Mouse (Mus musculus) limb, embryonic 12.5 days (tissue): ENCODE results near the gene Rrnad1. TPM values are rescaled to one million over a fixed set of nuclear protein-coding genes. Genes with fewer than 3 reads are reported as not detected.

Experiments used
- ATAC-seq: fragments of 200-750 bp; cut with Nextera tagmentation; 2 replicates; pipeline ENCODE4 v1.8.0; 2017; ENCODE audit warnings: low read depth, moderate TSS enrichment; ENCODE audit not compliant: insufficient number of reproducible peaks, insufficient read depth, low FRiP score, low TSS enrichment
- H3K27ac ChIP-seq: fragments of 300-500 bp; sonication (generic); 2 replicates; pipeline ENCODE4 v1.5.1; 2016; ENCODE audit warnings: mild to moderate bottlenecking, moderate library complexity
- H3K27me3 ChIP-seq: fragments of 300-500 bp; sonication (generic); 2 replicates; pipeline ENCODE4 v1.6.1; 2016; ENCODE audit warnings: mild to moderate bottlenecking, moderate library complexity
- H3K36me3 ChIP-seq: fragments of 300-500 bp; sonication (generic); 2 replicates; pipeline ENCODE4 v1.6.1; 2016; ENCODE audit warnings: mild to moderate bottlenecking, moderate library complexity
- H3K4me1 ChIP-seq: fragments of 300-500 bp; sonication (generic); replicated peaks from 2 replicates; pipeline ENCODE4 v1.6.1; 2016
- H3K4me2 ChIP-seq: fragments of 300-500 bp; sonication (generic); 2 replicates; pipeline ENCODE4 v1.6.1; 2016; ENCODE audit warnings: mild to moderate bottlenecking, moderate library complexity
- H3K4me3 ChIP-seq: fragments of 300-500 bp; sonication (generic); replicated peaks from 2 replicates; pipeline ENCODE4 v1.5.1; 2016; ENCODE audit warnings: mild to moderate bottlenecking
- H3K9ac ChIP-seq: fragments of 300-500 bp; sonication (generic); replicated peaks from 2 replicates; pipeline ENCODE4 v1.6.1; 2016; ENCODE audit warnings: mild to moderate bottlenecking, moderate library complexity
- H3K9me3 ChIP-seq: fragments of 300-500 bp; sonication (generic); 2 replicates; pipeline ENCODE4 v1.6.1; 2016; ENCODE audit warnings: mild to moderate bottlenecking, moderate library complexity
- WGBS: fragments of 180-500 bp; shearing (Covaris S2); methylation state at CpG from one replicate; pipeline ENCODE4 v1.1.7; 2016; 5-methylcytosine and 5-hydroxymethylcytosine counted together
- polyA plus RNA-seq: library from polyadenylated mRNA; unstranded; fragments of >200 nt; fragmentation: Nextera tagmentation; extraction: Ambion mirVana; gene quantifications from 2 replicates; pipeline ENCODE4 v1.2.1, GENCODE M21; 2016

The Rrnad1 gene
- polyA plus RNA-seq, result 22.4 and 26.5 TPM in 2 replicates

DNA sequence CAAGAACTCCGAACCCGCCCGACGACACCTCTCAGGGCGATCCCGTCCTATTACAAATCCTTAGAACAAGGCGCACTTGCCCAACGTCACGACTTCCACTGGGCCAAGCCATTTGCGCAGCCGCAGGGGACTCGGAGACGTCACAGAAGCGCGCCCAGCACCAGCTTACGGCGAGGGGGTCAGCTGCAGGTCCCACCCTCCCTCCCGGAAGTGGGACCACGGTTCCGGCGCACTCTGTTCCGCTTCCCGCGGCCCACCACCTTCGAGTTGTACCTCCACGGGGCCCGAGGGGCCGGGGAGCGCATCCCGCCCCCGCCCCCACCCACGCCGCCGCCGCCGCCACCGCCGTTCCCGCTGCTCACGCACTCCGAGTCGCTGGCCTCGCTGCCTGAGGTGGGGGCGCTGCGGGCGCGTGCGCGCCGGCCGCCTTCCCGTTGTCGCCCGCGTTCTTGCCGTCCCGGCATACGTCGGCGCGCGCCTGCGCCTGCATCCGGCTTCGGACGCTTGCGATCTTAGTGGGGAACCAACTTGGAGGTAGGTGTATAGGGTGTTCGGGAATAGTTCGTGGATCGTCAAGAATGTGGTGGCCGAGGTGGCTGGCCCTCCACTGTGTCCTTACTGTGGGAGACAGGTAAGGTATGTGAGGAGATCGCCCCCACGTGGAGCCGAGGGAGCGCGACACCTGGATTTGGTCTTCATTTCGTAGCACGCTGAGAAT, at the start of gene Rrnad1, which contains the start of gene Isg20l2:
Rrnad1 (minus strand) TSS at position 640 of the 718 bp plus-strand sequence.
Isg20l2 (plus strand) TSS at position 237 of the 718 bp plus-strand sequence.
- Histone ChIP-seq H3K4me2 (peak within 1 kb of the TSS; percentile 89), H3K4me1 (peaks cover 22% of the 10 kb centered on the region), H3K36me3 (peaks cover 62% of the 10 kb centered on the region), H3K27me3 (no peaks in the 10 kb centered on the region), H3K27ac (peak within 1 kb of the TSS; percentile 89), H3K9me3 (no peaks in the 10 kb centered on the region), H3K9ac (peak within 1 kb of the TSS; percentile 86), H3K4me3 (peak within 1 kb of the TSS; percentile 97)
- under 1% methylated on average over 67 of the region's 78 CpGs for WGBS
- ATAC-seq, result peak; percentile 94

DNA sequence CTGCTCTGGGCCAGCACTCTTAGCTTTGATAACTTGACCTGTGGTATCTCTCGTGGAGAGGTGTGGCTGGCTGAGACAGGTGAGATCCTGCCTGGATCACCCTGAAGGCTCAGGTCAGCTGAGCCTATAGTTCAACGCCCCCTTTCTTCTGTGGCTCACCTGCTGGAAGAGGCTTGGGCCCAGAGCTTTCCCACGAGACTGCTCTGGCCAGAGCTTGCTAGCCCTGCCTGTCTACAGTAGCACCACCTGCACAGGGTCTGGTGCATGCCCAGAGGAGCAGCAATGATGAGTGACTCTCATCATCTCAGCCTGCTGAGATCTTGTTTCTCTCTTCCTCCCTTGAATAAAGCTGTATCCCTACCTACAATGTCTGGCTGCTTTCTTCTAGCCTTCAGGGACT, 49.6 kb upstream of the Rrnad1 start:
- WGBS, result 55% methylated on average over 3 of the region's 3 CpGs
- Histone ChIP-seq H3K36me3 (peaks cover 3% of the 10 kb centered on the region; the same call in 1 of the 2 replicates), H3K4me1 (peaks cover 30% of the 10 kb centered on the region), H3K9me3 (no peaks in the 10 kb centered on the region), H3K27ac (no peak overlapping the region), H3K4me2 (no peak overlapping the region), H3K9ac (no peak overlapping the region), H3K4me3 (no peak overlapping the region), H3K27me3 (peaks cover 10% of the 10 kb centered on the region)
- no peak for ATAC-seq

DNA sequence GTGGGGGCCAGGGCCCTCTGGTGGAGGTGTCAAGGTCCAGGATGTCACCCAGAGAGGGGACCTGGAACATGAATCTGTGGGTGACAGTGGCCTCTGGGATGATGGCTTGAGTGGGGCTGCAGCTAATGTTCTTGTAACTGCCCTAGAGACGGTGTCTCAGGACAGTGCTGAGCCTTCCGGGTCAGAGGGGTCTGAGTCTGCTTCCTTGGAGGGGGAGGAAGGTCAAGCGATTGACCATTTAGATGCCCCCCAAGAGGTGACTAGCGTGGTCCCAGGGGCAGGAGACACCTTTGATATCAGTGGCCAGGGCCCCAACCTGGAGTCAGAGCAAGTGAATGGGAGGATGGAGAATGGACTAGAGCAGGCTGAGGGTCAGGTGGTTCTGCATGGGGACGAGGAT, 49.0 kb upstream of the Rrnad1 start:
- WGBS, result 69% methylated on average over 5 of the region's 5 CpGs
- Histone ChIP-seq H3K4me3 (no peak overlapping the region), H3K4me1 (peaks cover 32% of the 10 kb centered on the region), H3K27ac (no peak overlapping the region), H3K9me3 (no peaks in the 10 kb centered on the region), H3K27me3 (peaks cover 12% of the 10 kb centered on the region), H3K4me2 (no peak overlapping the region), H3K36me3 (peaks cover 3% of the 10 kb centered on the region; the same call in 1 of the 2 replicates), H3K9ac (no peak overlapping the region)
- ATAC-seq, result no peak

DNA sequence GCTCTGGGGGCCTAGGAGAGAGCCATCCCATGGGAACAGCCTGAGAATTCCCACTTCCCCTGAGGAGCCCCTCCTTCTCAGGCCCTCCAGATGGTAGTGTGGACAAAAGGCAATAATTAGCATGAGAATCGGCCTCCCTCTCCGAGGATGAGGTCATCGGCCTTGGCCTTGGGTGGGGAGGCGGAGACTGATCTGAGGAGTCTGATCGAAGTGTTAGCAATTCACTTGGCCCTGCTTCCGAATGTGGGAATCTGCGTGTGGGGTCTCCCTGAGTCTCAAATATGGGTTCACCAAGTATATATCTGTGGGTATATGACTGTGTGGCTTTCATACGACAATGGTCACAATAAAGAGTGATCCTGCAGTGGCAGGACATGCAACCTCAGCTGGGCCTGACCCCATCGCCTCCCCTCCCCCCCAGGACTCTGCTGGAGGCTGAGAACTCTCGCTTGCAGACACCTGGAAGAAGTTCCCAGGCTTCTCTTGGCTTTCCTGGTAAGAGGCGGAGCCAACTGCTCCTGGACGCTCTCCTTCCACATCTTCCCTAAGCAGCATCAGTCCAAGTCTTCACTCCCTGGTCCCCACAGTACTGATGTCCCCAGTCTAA, 44.0 kb upstream of the Rrnad1 start:
- H3K4me2 ChIP-seq, result peak overlapping the region; percentile 94; the same call in 1 of the 2 replicates
- H3K9me3 ChIP-seq, result no peaks in the 10 kb centered on the region
- WGBS, result 19% methylated on average over 12 of the region's 12 CpGs
- H3K36me3 ChIP-seq, result peaks cover 3% of the 10 kb centered on the region; the same call in 1 of the 2 replicates
- peaks cover 48% of the 10 kb centered on the region for H3K4me1 ChIP-seq
- H3K27ac ChIP-seq, result no peak overlapping the region
- H3K9ac ChIP-seq, result peak overlapping the region; percentile 46; the same call in 1 of the 2 replicates
- peaks cover 46% of the 10 kb centered on the region for H3K27me3 ChIP-seq
- no peak for ATAC-seq
- H3K4me3 ChIP-seq, result peak overlapping the region; percentile 53; the same call in 1 of the 2 replicates

DNA sequence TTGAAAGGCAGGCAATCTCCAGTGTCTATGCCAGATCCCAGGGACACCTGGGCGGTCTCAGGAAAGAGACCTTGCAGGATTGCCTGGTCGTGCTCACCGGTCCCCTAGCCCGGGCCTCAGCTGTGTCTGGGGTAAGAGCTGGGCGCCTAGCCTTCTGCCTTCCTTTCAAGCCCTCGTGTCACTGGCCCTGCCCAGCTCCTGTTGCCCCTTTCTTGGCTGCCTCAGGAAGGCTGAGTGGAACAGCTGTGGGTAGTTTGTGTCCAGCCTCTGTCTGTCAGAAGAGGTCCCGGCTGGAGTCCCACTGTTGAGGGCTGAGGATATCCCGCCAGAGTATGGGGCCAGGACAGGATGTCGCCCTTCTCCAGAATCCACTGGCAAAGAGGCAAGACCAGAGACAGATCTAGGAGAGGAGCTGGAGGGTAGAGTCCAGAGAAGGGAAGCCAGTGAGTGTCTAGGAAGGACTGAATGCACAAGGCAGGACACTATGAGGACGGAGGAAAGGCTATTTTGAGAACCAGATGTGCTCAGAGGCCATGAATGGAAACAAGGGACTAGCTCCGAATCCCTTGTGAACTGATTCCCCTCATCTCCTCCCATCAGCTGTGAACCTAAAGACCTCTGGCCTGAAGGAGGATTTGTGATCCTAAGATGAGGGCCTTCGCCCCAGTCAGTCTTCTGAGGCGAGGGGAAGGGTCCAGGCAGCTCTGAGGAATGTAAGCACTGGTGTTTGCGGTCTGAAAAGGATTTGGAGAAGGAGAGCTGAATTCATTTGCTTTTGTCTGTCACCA, 43.3 kb upstream of the Rrnad1 start:
- H3K36me3 ChIP-seq, result peaks cover 3% of the 10 kb centered on the region; the same call in 1 of the 2 replicates
- WGBS, result 34% methylated on average over 14 of the region's 14 CpGs
- no peak overlapping the region for H3K27ac ChIP-seq

DNA sequence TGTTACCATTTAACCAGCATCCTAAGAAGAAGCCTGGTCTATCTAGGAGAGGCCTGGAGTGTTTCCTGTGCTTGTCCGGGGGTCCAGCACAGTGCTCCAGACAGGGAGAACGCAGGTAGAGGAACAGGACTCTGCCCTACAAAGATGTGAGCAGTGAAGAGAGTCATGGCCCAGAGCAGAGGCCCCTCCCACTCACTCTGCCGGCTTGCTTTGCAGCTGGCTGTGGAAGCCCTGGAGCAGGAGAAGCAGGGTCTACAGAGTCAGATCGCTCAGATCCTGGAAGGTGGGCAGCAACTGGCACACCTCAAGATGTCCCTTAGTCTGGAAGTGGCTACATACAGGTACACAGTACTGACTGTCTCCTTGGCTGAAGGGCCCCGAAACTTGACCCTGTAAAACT, 42.3 kb upstream of the Rrnad1 start:
- peak overlapping the region; percentile 53 for H3K4me3 ChIP-seq
- peaks cover 48% of the 10 kb centered on the region for H3K4me1 ChIP-seq
- 0 out of 2 replicates have a peak overlapping the region, but pooled peaks have one; percentile 0 for H3K27ac ChIP-seq
- ATAC-seq, result no peak
- H3K9ac ChIP-seq, result no peak overlapping the region; the same call in 1 of the 2 replicates
- 26% methylated on average over 5 of the region's 5 CpGs for WGBS
- H3K4me2 ChIP-seq, result peak overlapping the region; percentile 94
- H3K27me3 ChIP-seq, result peaks cover 50% of the 10 kb centered on the region
- H3K9me3 ChIP-seq, result no peaks in the 10 kb centered on the region
- peaks cover 3% of the 10 kb centered on the region; the same call in 1 of the 2 replicates for H3K36me3 ChIP-seq

More for the DNA sequence above, 43.3 kb upstream of the Rrnad1 start:
- peaks cover 46% of the 10 kb centered on the region for H3K27me3 ChIP-seq
- ATAC-seq, result no peak
- peak overlapping the region; percentile 46 for H3K9ac ChIP-seq
- peaks cover 48% of the 10 kb centered on the region for H3K4me1 ChIP-seq
- no peaks in the 10 kb centered on the region for H3K9me3 ChIP-seq
- peak overlapping the region; percentile 53 for H3K4me3 ChIP-seq
- H3K4me2 ChIP-seq, result peak overlapping the region; percentile 94

DNA sequence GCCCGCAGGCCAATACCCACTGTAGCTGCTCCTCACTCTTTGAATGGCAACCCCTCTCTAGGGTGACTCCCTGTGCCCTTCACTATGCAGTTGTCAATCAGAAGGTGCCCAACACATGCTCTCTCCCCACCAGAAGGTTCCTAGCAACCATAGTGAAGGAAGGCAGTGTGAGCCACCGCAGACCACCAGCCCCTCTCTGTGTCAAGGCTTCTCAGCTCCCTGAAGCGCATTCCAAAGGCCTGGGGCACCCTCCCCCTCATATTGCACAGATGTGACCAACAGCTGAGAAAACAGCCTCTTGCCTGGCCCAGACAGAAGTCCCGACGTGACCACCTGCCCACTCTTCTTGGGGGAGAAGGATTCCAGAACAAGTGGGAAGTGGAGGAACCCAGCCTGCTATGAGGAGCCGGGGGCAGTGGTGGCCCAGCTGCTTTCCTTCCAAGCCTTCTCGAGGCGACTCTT, 41.7 kb upstream of the Rrnad1 start:
- H3K9me3 ChIP-seq, result no peaks in the 10 kb centered on the region
- peaks cover 3% of the 10 kb centered on the region; the same call in 1 of the 2 replicates for H3K36me3 ChIP-seq
- H3K4me1 ChIP-seq, result peaks cover 48% of the 10 kb centered on the region
- ATAC-seq, result peak; percentile 21; the same call in 1 of the 2 replicates
- H3K27ac ChIP-seq, result 0 out of 2 replicates have a peak overlapping the region, but pooled peaks have one; percentile 35
- WGBS, result 6% methylated on average over 8 of the region's 8 CpGs
- peak overlapping the region; percentile 65 for H3K9ac ChIP-seq
- peaks cover 50% of the 10 kb centered on the region for H3K27me3 ChIP-seq
- peak overlapping the region; percentile 53 for H3K4me3 ChIP-seq
- peak overlapping the region; percentile 94 for H3K4me2 ChIP-seq

DNA sequence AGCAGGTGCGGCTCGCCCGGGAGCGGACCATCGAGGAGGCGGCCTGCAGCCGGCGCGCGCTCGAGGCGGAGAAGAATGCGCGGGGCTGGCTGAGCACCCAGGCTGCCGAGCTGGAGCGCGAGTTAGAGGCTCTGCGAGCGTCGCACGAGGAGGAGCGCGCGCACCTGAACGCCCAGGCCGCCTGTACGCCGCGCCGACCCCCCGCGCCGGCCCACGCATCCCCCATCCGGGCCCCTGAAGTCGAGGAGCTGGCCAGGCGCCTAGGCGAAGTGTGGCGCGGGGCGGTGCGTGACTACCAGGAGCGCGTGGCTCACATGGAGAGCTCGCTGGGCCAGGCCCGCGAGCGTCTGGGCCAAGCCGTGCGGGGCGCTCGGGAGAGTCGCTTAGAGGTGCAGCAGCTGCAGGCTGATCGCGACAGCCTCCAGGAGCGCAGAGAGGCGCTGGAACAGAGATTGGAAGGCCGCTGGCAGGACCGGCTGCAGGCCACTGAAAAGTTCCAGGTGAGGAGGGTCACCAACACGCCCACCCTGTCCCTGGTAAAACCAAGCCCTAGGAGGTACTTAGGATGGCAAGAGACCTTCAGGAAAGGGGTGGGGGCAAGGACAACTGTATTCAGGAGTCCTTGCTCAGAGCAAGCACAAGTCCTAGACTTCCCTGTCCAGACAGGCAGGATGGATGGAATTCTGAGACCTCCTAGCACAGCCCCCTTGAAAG, 41.1 kb upstream of the Rrnad1 start:
- H3K4me1 ChIP-seq, result peaks cover 48% of the 10 kb centered on the region
- peak overlapping the region; percentile 94 for H3K4me2 ChIP-seq
- H3K36me3 ChIP-seq, result peaks cover under 1% of the 10 kb centered on the region; the same call in 1 of the 2 replicates
- H3K27ac ChIP-seq, result peak overlapping the region; percentile 35; the same call in 1 of the 2 replicates
- under 1% methylated on average over 60 of the region's 60 CpGs for WGBS
- peak overlapping the region; percentile 65 for H3K9ac ChIP-seq
- H3K4me3 ChIP-seq, result peak overlapping the region; percentile 53
- peaks cover 50% of the 10 kb centered on the region for H3K27me3 ChIP-seq
- no peaks in the 10 kb centered on the region for H3K9me3 ChIP-seq
- no peak for ATAC-seq

DNA sequence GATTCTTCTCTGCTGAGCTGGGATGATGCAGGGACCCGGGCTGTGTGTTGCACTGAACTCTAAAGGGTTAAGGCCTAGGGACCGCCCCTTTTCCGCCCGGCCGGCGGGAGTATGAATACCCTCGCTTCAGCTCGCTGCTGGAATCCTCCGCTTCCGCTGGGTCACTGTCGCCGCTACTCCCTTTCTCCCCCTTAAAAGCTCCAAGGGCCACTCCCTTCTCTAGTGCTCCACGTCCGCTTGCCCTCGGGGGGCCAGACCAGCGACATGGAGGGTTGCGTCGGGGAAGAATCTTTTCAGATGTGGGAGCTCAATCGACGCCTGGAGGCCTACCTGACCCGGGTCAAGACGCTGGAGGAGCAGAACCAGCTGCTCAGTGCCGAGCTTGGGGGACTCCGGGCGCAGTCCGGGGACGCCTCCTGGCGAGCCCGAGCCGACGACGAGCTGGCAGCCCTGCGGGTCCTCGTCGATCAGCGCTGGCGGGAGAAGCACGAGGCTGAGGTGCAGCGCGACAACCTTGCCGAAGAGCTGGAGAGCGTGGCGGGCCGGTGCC, 40.5 kb upstream of the Rrnad1 start, which contains the start of gene Nes:
Nes (plus strand) TSS at position 140 of the 550 bp plus-strand sequence.
- Histone ChIP-seq H3K4me1 (peaks cover 48% of the 10 kb centered on the region), H3K27ac (peak within 1 kb of the TSS; percentile 35; the same call in 1 of the 2 replicates), H3K4me3 (peak within 1 kb of the TSS; percentile 53), H3K9me3 (no peaks in the 10 kb centered on the region), H3K9ac (peak within 1 kb of the TSS; percentile 65), H3K27me3 (peaks cover 50% of the 10 kb centered on the region), H3K36me3 (no peaks in the 10 kb centered on the region; the same call in 1 of the 2 replicates), H3K4me2 (peak within 1 kb of the TSS; percentile 94)
- under 1% methylated on average over 44 of the region's 44 CpGs for WGBS
- peak; percentile 69; the same call in 1 of the 2 replicates for ATAC-seq
